Mouse (Mus musculus): ENCODE measurements around the gene Ano8.
"Not testable (repeated sequence)": the region's sequence is repeated elsewhere in the genome, so short reads cannot be mapped to it uniquely, and the experiment has no call there.

Ano8 gene

DNA sequence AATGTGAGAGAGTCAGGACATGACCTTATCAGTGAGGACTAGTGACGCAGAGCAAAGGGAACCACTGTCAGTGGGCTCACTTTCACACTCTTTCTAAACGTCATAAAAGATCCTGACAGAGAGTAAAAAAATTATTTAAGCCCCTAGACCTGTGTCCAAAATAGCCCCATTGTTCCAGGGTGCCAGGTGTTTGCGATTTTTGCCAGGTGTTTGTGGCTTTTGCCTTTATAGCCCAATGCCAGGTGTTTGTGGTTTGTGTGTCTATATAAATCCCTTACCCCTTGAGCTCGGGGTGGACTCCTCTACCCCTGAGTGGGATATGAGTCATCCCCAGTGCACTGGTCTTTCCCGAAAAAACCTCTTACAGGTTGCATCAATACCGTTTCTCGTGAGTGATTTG lies 40.7 kb downstream of the Ano8 start:
- no peak for DNase-seq (ENCODE audit: low read depth, low spot score)

- no peak for DNase-seq (ENCODE audit: low read depth, low spot score)
Observed at GRCm38 (mm10) chr8:71441404-71441803, 44.4 kb downstream of the Ano8 start.

DNA sequence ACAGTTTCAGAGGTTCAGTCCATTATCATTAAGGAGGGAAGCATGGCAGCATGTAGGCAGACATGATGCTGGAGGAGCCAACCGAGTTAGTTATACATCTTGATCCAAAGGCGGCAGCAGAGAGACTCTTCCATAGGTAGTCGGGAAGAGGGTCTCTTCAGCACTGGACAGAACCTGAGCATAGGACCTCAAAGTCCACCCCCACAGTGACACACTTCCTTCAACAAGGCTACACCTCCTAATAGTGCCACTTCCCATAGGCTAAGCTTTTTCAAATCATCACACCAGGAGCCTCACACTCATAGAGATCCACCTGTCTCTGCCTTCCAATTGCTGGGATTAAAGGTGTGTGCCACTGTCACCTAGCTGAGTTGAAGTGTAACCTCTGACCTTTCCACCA lies 48.7 kb downstream of the Ano8 start:
- no peak for DNase-seq (ENCODE audit: low read depth, low spot score)

- not testable (repeated sequence) for DNase-seq (ENCODE audit: low read depth, low spot score)
Observed at GRCm38 (mm10) chr8:71432935-71433334, 52.8 kb downstream of the Ano8 start.
